Mouse (Mus musculus): ENCODE data around the gene Srpk1. TPM values are rescaled to one million over a fixed set of nuclear protein-coding genes. Genes with fewer than 3 reads are reported as not detected.
A peak's percentile ranks its signal among the peaks of the same experiment; 100 is the strongest.

Srpk1 gene
- total RNA-seq, 2 experiments from 2014 or later: 71.8 to 76.0 TPM

DNA sequence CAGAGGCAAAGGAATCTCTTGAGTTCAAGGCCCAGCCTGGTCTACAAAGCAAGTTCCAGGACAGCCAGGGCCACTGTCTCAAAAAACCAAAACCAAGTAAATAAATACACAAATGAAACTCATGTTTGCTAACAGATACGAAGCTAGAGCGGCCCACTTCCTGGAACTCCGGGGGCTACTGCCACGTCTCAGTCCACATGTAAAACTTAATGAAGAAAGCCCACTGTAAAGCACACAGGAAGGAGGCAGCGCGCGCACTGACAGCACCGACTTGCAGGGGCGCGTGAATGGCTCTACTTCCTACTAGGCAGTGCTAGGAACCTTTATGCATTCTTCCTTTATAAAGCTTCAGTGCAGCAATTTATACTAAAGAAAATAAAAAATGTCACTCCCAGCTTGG, 4.9 kb downstream of the Srpk1 start:
- no peak for DNase-seq (ENCODE audit: low spot score in 2 of 2)

DNA sequence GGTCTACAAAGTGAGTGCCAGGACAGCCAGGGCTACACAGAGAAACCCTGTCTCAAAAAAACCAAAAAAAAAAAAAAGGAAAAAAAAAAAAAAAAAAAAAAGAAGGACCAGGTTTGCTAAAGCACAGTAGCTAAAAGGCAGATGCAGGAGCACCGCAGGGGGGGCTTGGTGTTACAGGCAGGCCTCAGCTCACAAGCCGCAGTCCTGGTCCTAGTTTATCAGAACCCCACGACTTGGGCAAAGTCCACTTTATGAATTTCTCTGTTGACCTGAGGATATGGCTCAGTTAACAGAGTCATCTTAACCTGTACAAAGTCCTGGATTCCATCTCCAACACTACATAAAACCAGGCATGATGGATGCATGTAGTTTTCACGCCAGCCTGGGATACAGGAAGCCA, 7.2 kb downstream of the Srpk1 start:
- no peak for DNase-seq (ENCODE audit: low spot score in 2 of 2)

DNA sequence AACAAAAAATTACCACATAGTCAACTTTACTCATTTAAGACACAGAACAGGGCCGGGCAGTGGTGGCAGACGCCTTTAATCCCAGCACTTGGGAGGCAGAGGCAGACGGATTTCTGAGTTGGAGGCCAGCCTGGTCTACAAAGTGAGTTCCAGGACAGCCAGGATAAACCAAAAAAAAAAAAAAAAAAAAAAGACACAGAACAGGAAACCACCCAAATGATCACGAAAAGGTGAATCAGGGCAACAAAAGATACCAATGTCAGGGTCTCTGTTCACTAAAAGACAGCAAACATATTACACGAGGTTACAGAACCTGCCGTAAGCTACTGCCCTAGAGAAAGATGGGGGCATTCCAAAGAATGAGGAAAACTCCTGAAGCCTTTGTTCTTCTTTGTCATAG, 9.4 kb downstream of the Srpk1 start:
- no peak for DNase-seq (ENCODE audit: low spot score in 2 of 2)

DNA sequence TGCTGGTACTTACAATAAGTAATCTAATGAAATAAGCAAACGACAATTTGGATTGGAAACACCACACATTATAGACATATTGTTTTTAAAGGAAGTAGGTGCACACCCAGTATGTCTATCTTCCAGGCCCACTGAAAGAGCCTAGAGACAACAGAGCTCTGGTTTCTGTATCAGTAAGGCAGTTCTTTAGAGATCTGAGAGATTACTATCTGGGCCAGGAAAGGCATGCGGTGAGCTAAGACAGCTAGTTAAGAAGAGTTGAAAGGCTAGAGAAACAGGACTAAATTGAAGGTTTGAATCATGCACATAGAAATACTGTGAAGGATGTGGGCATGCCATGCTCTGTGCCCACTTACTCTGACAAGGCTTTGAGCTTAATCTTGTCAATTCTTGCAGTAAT, 9.9 kb downstream of the Srpk1 start:
- no peak for DNase-seq (ENCODE audit: low spot score in 2 of 2)

DNA sequence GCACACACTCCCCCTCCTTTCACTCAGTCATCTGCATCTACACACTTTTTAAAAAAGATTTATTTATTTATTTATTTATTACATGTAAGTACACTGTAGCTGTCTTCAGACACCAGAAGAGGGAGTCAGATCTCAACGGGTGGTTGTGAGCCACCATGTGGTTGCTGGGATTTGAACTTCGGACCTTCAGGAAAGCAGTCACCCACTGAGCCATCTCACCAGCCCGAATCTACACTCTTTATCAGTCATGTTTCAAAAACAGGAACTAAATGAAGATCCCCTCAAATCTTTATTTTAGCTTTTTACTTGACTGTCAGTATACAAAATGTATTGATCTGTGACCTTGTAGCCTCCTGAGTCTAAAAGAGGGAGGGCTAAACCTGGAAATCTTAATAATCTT, 13.0 kb downstream of the Srpk1 start:
- DNase-seq (ENCODE audit: low spot score in 2 of 2): no peak

DNA sequence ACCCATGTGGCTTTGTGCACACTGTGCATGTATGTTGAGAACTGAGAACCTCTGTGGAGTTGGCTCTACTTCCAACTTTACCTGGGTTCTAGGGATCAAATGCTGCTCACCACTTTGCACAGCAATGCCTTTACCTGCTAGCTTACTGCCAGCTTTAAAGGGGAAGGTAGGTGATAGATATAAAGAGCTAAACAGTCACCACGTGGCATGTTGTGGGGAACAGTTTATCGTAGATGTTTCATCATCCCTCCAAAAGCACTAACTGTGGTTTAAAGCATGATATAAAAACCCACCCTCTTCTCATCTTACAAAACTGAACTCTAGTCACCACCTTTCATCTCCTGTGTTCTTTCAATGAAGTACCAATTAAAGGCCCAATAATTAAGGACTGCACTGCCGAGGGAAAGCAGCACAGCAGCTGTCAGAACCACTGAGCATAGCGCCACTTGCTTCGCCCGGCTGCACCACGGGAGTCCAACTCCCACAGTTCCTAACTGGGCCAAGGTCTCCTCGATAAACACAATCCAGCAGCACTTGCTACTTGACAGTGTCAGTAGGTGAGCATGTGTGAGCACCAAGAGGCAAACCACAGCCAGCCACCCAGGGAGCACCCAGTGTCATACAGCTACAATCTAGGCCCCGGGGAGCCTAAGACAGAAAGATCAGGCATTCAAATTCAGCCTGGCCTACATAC, 20.8 kb downstream of the Srpk1 start:
- no peak for DNase-seq (ENCODE audit: low spot score in 2 of 2)

DNA sequence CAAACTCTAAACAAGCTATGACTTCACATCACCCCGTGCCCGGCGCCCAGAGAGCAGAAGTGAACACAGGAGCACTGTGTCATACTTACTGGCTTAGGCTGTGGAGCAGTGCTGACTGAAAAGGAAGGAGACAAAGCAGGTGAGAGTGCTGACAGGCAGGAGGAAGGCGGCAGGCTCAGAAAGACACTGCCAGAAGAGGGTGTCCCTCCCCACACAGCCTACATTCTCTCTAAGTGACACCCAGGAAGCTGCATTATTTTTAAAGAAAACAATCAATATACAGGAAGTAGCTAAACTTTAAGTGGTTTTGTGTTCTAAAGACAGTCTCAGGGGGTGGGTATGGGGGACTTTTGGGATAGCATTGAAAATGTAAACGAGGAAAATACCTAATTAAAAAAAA, 21.7 kb downstream of the Srpk1 start:
- no peak for DNase-seq (ENCODE audit: low spot score in 2 of 2)

DNA sequence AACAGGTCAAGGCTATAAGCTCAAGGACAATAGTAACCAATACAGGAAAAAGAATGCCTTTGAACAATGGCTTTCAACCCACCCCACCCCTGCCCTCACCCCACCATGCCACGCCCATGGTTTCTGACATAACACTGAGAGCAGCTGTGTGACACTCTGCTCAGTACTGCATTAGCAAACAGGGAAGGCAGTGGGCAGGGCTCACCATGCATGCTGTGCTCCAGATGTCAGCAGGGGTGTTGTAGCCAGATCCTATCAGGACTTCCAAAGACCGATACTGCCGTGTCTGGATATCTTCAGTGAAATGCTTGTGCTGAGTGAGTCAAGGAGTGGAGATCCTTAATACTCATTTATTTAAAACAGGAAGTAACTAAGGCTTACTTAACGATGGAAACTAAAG, 28.5 kb downstream of the Srpk1 start:
- no peak for DNase-seq (ENCODE audit: low spot score in 2 of 2)

DNA sequence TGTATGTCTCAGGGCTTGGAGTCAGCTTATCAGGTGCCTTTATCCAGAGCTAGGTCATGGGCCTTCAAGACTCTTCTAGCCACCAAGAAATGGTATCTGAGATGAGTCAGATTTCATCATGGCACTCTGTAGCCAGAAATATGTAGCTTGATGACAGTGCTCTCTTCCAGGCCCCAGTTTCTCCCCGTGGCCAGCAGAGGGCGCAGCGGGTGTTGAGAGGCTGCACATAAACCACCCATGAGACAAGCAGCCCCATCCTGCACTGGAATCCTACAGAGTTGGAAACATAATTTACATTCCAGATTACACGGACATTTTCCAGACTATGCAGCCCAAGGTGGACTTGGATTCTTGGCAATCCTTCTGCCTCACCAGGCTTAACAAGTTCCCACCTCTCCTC, 29.5 kb downstream of the Srpk1 start:
- peak; percentile 60 to 76 for DNase-seq (ENCODE audit: low spot score in 2 of 2)

DNA sequence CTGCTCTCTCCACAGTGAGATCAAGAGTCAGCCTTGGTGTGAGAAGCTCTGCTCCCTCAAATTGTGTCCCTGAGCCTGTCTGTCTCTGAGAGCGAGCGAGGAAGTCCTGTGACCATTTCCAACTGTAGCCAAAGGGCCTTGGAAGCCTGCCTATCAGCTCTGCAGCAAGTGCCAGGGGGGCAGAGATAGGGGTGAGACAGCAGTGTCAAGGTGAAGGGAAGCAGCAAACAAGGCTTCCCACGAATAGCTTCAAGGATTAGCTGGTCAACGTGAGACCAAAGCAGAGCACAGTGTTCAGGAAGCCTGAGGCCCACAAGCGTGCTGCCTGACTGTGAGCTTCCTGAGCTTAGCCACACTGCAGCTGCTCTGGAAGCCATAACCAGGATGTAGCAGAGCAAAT, 31.0 kb downstream of the Srpk1 start:
- no peak for DNase-seq (ENCODE audit: low spot score in 2 of 2)

DNA sequence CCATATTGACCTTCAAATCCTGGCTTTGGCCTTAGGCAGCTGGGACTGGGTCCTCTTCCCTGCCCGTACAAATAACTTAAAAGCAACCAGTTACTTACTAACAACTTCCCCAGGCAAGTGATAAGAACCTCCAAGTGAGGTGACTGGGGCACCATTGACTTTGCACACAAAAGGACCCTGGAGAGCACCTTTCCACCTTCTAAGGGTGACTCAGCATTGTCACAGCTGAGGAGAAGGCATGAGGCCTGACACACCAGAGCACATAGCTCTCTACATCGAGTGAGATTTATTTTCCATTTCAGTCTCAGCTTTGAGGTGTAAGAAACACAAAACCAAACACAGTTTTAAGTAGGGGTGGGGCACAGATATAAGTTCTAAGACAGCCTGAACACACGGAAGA, 31.9 kb downstream of the Srpk1 start:
- no peak for DNase-seq (ENCODE audit: low spot score in 2 of 2)

DNA sequence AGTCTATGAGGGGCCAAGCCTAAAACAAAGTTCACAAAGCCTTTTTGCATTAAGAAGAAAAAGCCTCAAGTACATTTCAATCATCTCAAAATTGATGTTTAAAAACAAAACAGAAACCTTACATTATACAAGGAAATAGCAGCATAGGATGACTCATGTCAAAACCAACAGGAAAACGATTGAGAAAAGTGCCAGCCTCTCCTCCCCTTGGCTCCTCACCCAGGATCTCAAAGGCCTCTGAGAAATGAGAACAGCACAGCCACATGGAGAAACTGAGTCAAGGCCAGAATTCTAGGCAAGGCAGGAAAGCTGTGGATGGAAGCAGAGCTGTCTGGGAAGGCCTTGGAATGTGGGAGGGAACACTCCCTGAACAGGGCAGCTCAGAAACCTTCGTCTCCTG, 33.9 kb downstream of the Srpk1 start:
- DNase-seq (ENCODE audit: low spot score in 2 of 2): no peak

DNA sequence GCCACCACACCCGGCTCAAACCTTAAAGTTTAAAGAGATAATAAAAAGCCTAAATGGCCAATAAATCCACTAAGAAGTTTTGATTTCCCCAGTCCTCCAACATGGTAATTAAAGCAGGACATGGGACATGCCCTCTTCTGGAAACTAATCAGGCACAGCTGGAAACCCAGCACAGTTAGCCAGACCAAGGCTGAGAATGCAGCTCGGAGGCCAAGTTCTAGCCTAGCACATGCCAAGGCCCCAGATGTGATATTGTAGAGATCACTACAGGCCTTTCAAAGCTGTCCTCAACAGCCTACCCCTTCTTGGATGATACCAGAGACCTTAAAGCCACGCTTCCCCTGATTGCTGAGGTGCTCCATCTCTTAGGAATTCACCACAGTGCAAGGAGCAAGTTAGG, 36.0 kb downstream of the Srpk1 start:
- DNase-seq (ENCODE audit: low spot score in 2 of 2): no peak

DNA sequence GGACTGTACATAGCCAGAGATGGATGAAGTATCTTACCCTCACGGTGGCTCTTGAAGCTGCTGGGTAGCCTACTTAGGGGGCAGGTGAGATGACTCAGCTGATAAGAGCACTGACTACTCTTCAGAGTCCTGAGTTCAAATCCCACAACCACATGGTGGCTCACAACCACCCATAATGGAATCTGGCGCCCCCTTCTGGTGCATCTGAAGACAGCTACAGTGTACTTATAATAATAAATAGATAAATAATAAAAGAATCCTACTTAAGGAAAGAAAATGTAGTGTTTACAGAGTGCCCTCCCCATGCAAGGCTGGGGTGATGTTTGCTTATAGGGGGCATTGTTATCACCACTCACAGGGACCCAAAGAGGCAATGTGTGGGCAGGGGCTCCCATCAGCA, 41.5 kb downstream of the Srpk1 start:
- no peak for DNase-seq (ENCODE audit: low spot score in 2 of 2)

DNA sequence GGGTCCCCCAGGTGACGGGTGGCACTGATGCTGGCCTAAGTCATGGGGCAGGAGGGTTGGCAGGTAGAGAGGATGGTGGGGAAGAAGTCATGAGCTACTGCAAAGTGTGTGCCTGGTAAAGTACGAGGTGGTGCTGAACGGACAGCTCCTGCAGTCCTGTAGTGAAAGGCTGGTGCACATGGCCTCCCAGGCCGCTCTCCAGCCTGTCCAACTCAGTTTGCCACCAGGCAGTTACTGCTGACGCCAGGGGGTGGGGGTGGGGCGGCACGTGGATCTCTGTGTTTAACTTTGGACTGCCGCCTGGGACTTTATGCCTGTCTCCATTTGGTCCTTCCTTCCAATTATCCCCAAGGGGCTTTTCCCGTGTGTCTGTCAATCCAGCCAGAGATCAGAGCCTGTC, 42.1 kb downstream of the Srpk1 start:
- no peak for DNase-seq (ENCODE audit: low spot score in 2 of 2)

DNA sequence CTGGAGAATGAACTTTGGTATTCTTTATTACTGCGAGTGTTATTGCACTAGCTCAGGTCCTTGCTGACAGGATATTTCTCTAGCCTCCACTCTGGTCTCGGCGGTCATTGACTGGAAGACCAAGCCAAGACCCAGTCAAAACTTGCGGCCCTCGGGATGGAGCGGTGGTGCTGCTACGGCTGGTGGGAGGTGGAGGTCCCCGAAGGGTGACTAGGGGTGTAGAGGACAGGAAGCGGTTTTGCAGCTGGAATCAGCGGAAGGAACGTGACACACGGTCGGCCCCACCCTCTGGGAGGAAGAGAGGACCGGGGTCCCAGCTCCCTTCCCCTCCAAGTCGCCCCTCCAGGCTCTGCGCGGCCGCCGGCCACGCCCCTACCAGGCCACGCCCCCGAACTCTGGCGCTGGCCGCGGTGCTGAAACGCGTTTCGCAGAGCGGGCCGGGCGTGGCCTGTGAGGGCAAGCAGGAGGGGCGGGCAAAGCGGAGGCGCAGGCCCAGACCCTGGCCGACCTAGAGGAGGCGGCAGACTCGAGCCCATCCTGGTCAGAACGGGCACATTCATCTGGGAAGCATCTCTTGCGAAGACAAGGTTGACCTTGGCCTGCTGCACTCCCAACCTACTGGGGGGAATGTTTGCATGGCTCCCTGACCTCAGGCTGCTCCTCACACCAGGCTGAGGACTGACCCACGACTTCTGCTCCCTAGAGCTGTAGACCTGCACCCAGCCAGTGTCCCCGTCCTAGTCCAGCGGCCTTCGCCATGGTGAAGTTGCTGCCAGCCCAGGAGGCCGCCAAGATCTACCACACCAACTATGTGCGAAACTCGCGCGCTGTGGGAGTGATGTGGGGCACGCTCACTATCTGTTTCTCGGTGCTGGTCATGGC, 47.0 kb downstream of the Srpk1 start, which contains the start of gene Lhfpl5:
Gene Lhfpl5, plus strand, starts transcription at position 398 of the 882 bp plus-strand sequence.
- DNase-seq (ENCODE audit: low spot score in 2 of 2): no peak

DNA sequence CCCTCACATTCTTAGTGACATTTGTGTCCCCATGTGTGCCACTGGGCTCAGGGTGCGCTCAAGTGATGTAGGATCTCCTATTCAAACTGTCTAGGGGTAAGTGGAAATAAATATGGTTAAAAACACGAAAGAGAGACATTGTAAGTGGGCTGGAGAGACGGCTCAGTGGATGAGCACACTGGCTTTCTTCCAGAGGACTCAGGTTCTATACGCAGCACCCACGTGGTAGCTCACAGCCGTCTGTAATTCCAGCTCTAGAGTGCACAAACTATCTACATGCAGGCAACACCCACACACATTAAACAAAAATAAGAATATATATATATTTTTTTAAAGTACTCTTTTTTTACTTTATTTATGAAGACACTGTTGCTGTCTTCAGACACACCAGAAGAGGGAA, 49.6 kb downstream of the Srpk1 start:
- no peak for DNase-seq (ENCODE audit: low spot score in 2 of 2)

DNA sequence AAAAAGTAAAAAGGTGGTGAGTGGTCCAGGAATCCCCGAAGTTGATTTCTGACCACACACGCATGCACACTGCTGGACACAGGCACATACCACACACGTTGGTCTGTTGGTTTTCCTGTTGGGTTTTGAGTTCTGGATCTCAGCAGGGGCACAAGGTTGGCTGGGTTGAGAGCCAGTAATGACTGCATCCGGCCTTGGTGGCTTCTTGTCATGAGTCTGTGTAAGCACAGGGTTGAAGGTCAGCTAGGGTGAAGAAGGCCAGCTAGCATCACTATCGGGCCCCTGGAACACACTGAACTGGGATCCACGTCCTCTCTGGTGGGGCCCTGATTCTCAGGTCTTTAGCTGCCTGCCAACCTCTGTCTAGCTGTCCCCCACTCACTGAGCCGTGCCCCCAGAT, 50.0 kb downstream of the Srpk1 start:
- no peak for DNase-seq (ENCODE audit: low spot score in 2 of 2)

DNA sequence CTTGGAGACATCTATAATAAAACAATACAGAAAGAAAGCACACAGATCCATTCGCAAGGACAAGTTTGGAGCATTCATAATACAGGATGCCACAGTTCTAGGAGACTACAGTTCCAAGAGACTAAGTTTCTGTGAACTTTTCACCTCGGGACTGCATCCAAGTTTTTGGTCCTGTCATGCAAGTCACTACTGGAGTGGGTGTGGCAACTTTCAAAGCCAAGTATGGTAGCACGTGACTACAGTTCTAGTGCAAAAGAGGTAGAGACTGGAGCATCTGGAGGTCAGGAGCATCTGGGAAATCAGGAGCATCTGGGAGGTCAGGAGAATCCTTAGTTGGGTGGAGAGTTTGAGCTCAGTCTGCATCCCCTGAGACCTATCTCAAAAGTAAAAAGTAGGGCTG, 50.6 kb downstream of the Srpk1 start:
- DNase-seq (ENCODE audit: low spot score in 2 of 2): no peak

DNA sequence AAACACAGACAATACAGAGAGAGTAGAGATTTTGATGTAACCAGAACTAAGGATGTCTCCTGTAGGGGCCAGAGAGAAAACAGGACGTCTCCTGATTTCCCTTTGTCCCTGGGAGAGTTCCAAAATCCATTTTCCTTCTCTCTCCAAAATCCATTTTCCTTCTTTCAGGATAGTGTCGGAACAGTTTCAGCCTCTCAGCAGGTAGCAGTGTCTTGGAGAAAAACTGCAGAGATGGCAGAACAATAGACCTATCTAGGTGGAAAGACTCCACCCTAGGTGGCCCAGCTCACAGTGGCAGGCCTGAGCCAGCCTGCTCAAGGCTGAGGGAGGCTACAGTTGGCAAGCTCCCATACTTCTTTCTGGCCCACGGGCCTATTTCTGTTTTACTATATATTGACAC, 55.0 kb downstream of the Srpk1 start:
- no peak for DNase-seq (ENCODE audit: low spot score in 2 of 2)

DNA sequence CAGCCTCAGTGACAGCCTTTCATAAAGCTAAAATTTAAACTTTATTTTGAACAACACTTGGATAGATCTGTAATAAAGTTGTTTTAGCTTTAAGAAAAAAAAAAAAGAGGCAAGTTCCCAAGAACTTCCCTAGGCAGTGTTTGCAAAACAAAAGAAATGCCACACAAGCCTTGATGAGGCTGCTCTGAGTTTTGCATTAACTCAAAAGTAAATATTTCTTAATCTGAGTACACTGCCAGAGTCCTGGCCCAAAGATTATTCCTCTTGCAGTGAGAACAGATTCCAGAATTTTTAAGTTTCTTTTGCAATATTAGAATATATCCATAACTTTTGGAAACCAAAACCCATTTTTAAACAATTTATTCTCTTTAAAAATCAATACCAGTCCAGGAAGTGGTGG, 57.3 kb downstream of the Srpk1 start:
- DNase-seq (ENCODE audit: low spot score in 2 of 2): no peak

DNA sequence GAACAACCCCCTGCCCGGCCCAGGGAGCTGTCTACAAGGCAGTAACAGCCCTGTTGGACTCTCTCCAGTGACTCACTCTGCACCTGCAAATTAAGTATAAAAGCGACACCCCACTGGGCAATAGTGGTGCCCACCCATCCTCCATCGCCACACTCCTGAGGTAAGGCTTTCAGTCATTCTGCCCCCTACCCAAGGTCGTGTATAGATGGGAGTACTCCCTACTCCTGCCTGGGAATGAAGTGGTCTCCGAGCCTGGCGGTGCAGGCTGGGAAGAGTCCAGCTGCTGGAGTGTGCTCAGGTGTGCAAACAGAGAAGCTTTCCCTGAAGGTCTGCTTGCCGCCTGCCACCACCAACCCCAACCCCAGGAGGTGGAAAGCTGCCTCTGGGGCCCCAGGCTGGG, 60.9 kb downstream of the Srpk1 start:
- no peak for DNase-seq (ENCODE audit: low spot score in 2 of 2)

DNA sequence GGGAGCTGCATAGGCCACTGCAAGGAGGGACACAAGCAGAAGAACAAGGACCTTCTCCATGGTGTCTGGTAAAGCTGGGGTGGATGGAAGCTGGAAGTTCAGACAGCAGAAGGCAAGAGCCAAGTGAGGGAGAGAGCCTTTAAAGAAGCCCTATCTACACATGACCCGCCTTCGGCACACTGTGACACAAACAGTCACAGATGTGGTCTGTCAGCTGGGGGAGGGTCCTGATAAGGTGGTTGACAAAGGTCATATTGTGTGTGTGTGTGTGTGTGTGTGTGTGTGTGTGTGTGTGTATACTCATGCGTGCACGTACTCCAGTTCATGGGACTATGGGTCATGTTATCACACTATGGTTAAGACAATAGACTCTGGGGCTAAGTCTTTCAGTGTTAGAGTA, 61.9 kb downstream of the Srpk1 start, which contains the start of gene Clps:
Gene Clps, minus strand, starts transcription at position 169 of the 400 bp plus-strand sequence.
- no peak for DNase-seq (ENCODE audit: low spot score in 2 of 2)
